Mouse (Mus musculus) heart, postnatal 0 days (tissue): Measurements from ENCODE around the gene Cdc42se2. TPM values are rescaled to one million over a fixed set of nuclear protein-coding genes. Genes with fewer than 3 reads are reported as not detected.

ENCODE experiments used
- ATAC-seq: fragments of 200-750 bp; cut with Nextera tagmentation; 2 replicates; pipeline ENCODE4 v1.8.0; 2017; ENCODE audit warnings: low read depth, moderate number of reproducible peaks, moderate library complexity; ENCODE audit not compliant: insufficient read depth
- DNase-seq: peaks from one replicate; pipeline ENCODE4 v3.0.0-alpha.2; 2016; ENCODE audit warnings: low spot score
- H3K27ac ChIP-seq: fragments of 300-500 bp; sonication (generic); 2 replicates; pipeline ENCODE4 v1.5.1; 2014; ENCODE audit warnings: low read depth, mild to moderate bottlenecking
- H3K27me3 ChIP-seq: fragments of 300-500 bp; sonication (generic); 2 replicates; pipeline ENCODE4 v1.6.1; 2014; ENCODE audit warnings: low read length, mixed read lengths; ENCODE audit not compliant: control insufficient read depth, insufficient read depth
- H3K36me3 ChIP-seq: fragments of 300-500 bp; sonication (generic); replicated peaks from 2 replicates; pipeline ENCODE4 v1.6.1; 2014; ENCODE audit warnings: low read length, mixed read lengths; ENCODE audit not compliant: control insufficient read depth, insufficient read depth
- H3K4me1 ChIP-seq: fragments of 300-500 bp; sonication (generic); 2 replicates; pipeline ENCODE4 v1.6.1; 2014; ENCODE audit warnings: antibody characterized with exemption; ENCODE audit not compliant: control insufficient read depth, insufficient read depth
- H3K4me2 ChIP-seq: fragments of 300-500 bp; sonication (generic); 2 replicates; pipeline ENCODE4 v1.6.1; 2014; ENCODE audit warnings: low read depth, mild to moderate bottlenecking, low read length, moderate library complexity
- H3K4me3 ChIP-seq: fragments of 300-500 bp; sonication (generic); 2 replicates; pipeline ENCODE4 v1.5.1; 2014; ENCODE audit warnings: low read depth, low read length
- H3K9ac ChIP-seq: fragments of 300-500 bp; sonication (generic); replicated peaks from 2 replicates; pipeline ENCODE4 v1.6.1; 2014; ENCODE audit warnings: low read depth, low read length, mixed read lengths
- H3K9me3 ChIP-seq: fragments of 300-500 bp; sonication (generic); replicated peaks from 2 replicates; pipeline ENCODE4 v1.6.1; 2016; ENCODE audit warnings: low read length; ENCODE audit not compliant: control insufficient read depth
- CTCF ChIP-seq: IDR thresholded peaks from 2 replicates; pipeline ENCODE4 v1.5.1; 2016; ENCODE audit warnings: antibody characterized with exemption, control low read depth, low read depth
- EP300 ChIP-seq: IDR thresholded peaks from 2 replicates; pipeline ENCODE4 v1.6.1; 2016; ENCODE audit warnings: antibody characterized with exemption, low read depth
- WGBS: fragments of 180-500 bp; shearing (Covaris S2); extraction: QIAGEN DNeasy Blood & Tissue Kit; methylation state at CpG from one replicate; pipeline ENCODE4 v1.1.7; 2014; 5-methylcytosine and 5-hydroxymethylcytosine counted together
- polyA plus RNA-seq: library from polyadenylated mRNA; unstranded; fragments of >200 nt; fragmentation: Nextera tagmentation; extraction: Ambion mirVana; gene quantifications from 2 replicates; pipeline ENCODE4 v1.2.1, GENCODE M21; 2015
- total RNA-seq: library from RNA; depleted of rRNA; stranded (reverse); fragments of >200 nt; gene quantifications from 2 replicates; pipeline ENCODE4 v1.2.3, GENCODE M21; 2014; ENCODE audit warnings: low replicate concordance; rRNA removed

Gene Cdc42se2
- total and polyA plus RNA-seq, 2 experiments from 2014 or later = 50.2 to 53.6 TPM

GRCm38 (mm10) chr11:54673575-54674298, 113.7 kb downstream of the Cdc42se2 start:
- no peak for DNase-seq
- Histone ChIP-seq H3K36me3 (peaks cover 28% of the 10 kb centered on the region), H3K4me1 (no peaks in the 10 kb centered on the region), H3K9ac (no peak overlapping the region), H3K9me3 (no peaks in the 10 kb centered on the region), H3K27me3 (no peaks in the 10 kb centered on the region), H3K27ac (no peak overlapping the region), H3K4me2 (no peak overlapping the region), H3K4me3 (no peak overlapping the region)
- TF ChIP-seq EP300 (no peak), CTCF (no peak)
- 79% methylated on average over 8 of the region's 8 CpGs for WGBS
- no peak for ATAC-seq

Other genes starting within 250 kb of the Cdc42se2 start
- 4.5 and 6.3 TPM in 2 replicates for gene Lyrm7, start 73.2 kb upstream of the Cdc42se2 start, total RNA-seq
- gene Lyrm7, start 73.2 kb upstream of the Cdc42se2 start, polyA plus RNA-seq = 19.2 and 20.2 TPM in 2 replicates
- 704 and 779 TPM in 2 replicates for gene Hint1, start 78.7 kb upstream of the Cdc42se2 start, total RNA-seq
- 923 and 965 TPM in 2 replicates for gene Hint1, start 78.7 kb upstream of the Cdc42se2 start, polyA plus RNA-seq
- gene Gpx3, start 114.8 kb upstream of the Cdc42se2 start, total RNA-seq = 114 and 243 TPM in 2 replicates
- gene Gpx3, start 114.8 kb upstream of the Cdc42se2 start, polyA plus RNA-seq = 788 and 904 TPM in 2 replicates
- gene Tnip1, start 175.2 kb upstream of the Cdc42se2 start, total RNA-seq = 16.6 and 19.9 TPM in 2 replicates
- 19.7 and 22.7 TPM in 2 replicates for gene Tnip1, start 175.2 kb upstream of the Cdc42se2 start, polyA plus RNA-seq
- 306 and 424 TPM in 2 replicates for gene Anxa6, start 245.8 kb upstream of the Cdc42se2 start, total RNA-seq
- gene Anxa6, start 245.8 kb upstream of the Cdc42se2 start, polyA plus RNA-seq = 250 and 254 TPM in 2 replicates